22 mouse cellular contexts compared by ENCODE assay signal in genomic region chr4:111580239-111580638, GRCm38 (mm10).
"Had no signal": no experiment of that assay in that cellular context is flagged by ENCODE, and none has a peak within 500 bp of the region (broad histone marks: within the 10 kb centered on the region; RNA-seq: fewer than 3 reads in every experiment).

No protein-coding gene starts in this region.

- H3K4me3 ChIP-seq: layer of hippocampus, adult 2 months; limb, embryonic 12.5 days; limb, embryonic 15.5 days; myocyte; neural tube, embryonic 13.5 days; stomach, embryonic 15.5 days had no signal

- H3K27ac ChIP-seq: kidney, postnatal 0 days; layer of hippocampus, adult 2 months; limb, embryonic 12.5 days; limb, embryonic 15.5 days; liver, embryonic 14.5 days; macrophage; neural tube, embryonic 13.5 days; stomach, embryonic 15.5 days had no signal

- H3K4me2 ChIP-seq: limb, embryonic 12.5 days; limb, embryonic 15.5 days; liver, embryonic 11.5 days; lung, embryonic 14.5 days; neural tube, embryonic 13.5 days; stomach, embryonic 15.5 days had no signal

- H3K27me3 ChIP-seq: limb, embryonic 12.5 days; limb, embryonic 15.5 days; neural tube, embryonic 13.5 days; stomach, embryonic 15.5 days had no signal

- ATAC-seq: intestine, postnatal 0 days; liver, postnatal 0 days; lung, postnatal 0 days had no signal

- DNase-seq: kidney, adult 2 months; kidney, postnatal 25 days; layer of hippocampus, adult 9-11 months; left cerebral cortex, postnatal 4 days; liver, postnatal 0 days; retina, postnatal 1 day; right cerebral cortex, postnatal 25 days; spleen, adult 18-20 months; thymus, postnatal 25 days had no signal

- H3K36me3 ChIP-seq: limb, embryonic 12.5 days; limb, embryonic 15.5 days; neural tube, embryonic 13.5 days; stomach, embryonic 15.5 days had no signal

- H3K9me3 ChIP-seq: limb, embryonic 12.5 days; limb, embryonic 15.5 days; neural tube, embryonic 13.5 days; stomach, embryonic 15.5 days had no signal

- H3K4me1 ChIP-seq: limb, embryonic 15.5 days; stomach, embryonic 15.5 days had no signal

- H3K9ac ChIP-seq: limb, embryonic 12.5 days; limb, embryonic 15.5 days; liver, embryonic 14.5 days; liver, postnatal 0 days; lung, embryonic 14.5 days; neural tube, embryonic 13.5 days; stomach, embryonic 15.5 days had no signal
